Mouse (Mus musculus) kidney, embryonic 15.5 days (tissue): ENCODE measurements around the gene Otx1. TPM values are rescaled to one million over a fixed set of nuclear protein-coding genes. Genes with fewer than 3 reads are reported as not detected.

ENCODE experiments used
- ATAC-seq: fragments of 200-750 bp; cut with Nextera tagmentation; replicated peaks from 2 replicates; pipeline ENCODE4 v1.8.0; 2017; ENCODE audit warnings: moderate TSS enrichment; ENCODE audit not compliant: low FRiP score
- H3K27ac ChIP-seq: fragments of 300-500 bp; sonication (generic); 2 replicates; pipeline ENCODE4 v1.5.1; 2015; ENCODE audit warnings: mild to moderate bottlenecking, inconsistent platforms
- H3K27me3 ChIP-seq: fragments of 300-500 bp; sonication (generic); 2 replicates; pipeline ENCODE4 v1.6.1; 2015; ENCODE audit warnings: inconsistent platforms
- H3K36me3 ChIP-seq: fragments of 300-500 bp; sonication (generic); 2 replicates; pipeline ENCODE4 v1.6.1; 2015; ENCODE audit warnings: inconsistent platforms
- H3K4me1 ChIP-seq: fragments of 300-500 bp; sonication (generic); 2 replicates; pipeline ENCODE4 v1.6.1; 2015; ENCODE audit warnings: inconsistent platforms
- H3K4me2 ChIP-seq: fragments of 300-500 bp; sonication (generic); 2 replicates; pipeline ENCODE4 v1.6.1; 2015; ENCODE audit warnings: moderate library complexity, mild to moderate bottlenecking, inconsistent platforms
- H3K4me3 ChIP-seq: fragments of 300-500 bp; sonication (generic); replicated peaks from 2 replicates; pipeline ENCODE4 v1.5.1; 2015; ENCODE audit warnings: mild to moderate bottlenecking, inconsistent platforms
- H3K9ac ChIP-seq: fragments of 300-500 bp; sonication (generic); 2 replicates; pipeline ENCODE4 v1.6.1; 2015; ENCODE audit warnings: mild to moderate bottlenecking, inconsistent platforms
- H3K9me3 ChIP-seq: fragments of 300-500 bp; sonication (generic); replicated peaks from 2 replicates; pipeline ENCODE4 v1.6.1; 2016; ENCODE audit warnings: inconsistent platforms
- WGBS: fragments of 180-500 bp; shearing (Covaris S2); methylation state at CpG from one replicate; pipeline ENCODE4 v1.1.7; 2015; ENCODE audit warnings: mixed read lengths; 5-methylcytosine and 5-hydroxymethylcytosine counted together
- polyA plus RNA-seq: library from polyadenylated mRNA; unstranded; fragments of >200 nt; fragmentation: Nextera tagmentation; extraction: Ambion mirVana; gene quantifications from 2 replicates; pipeline ENCODE4 v1.2.1, GENCODE M21; 2015

Otx1 gene
- polyA plus RNA-seq, 1 experiment from 2014 or later = 0.14 TPM

- no peak for ATAC-seq
- 66% methylated on average over 3 of the region's 3 CpGs for WGBS
- no peaks in the 10 kb centered on the region for H3K9me3 ChIP-seq
These were observed 29.1 kb downstream of the Otx1 start for GRCm38 (mm10) chr11:21973597-21973996.

GRCm38 (mm10) chr11:21968922-21969321, 33.8 kb downstream of the Otx1 start:
- no peak overlapping the region for H3K9ac ChIP-seq
- H3K4me1 ChIP-seq = no peaks in the 10 kb centered on the region
- H3K27me3 ChIP-seq = no peaks in the 10 kb centered on the region
- H3K4me3 ChIP-seq = no peak overlapping the region
- no peaks in the 10 kb centered on the region for H3K36me3 ChIP-seq
- no peak overlapping the region for H3K4me2 ChIP-seq
- no peaks in the 10 kb centered on the region for H3K9me3 ChIP-seq
- no peak overlapping the region for H3K27ac ChIP-seq
- WGBS = 97% methylated on average over 3 of the region's 3 CpGs
- ATAC-seq = no peak

More at GRCm38 (mm10) chr11:21973597-21973996, 29.1 kb downstream of the Otx1 start:
- Histone ChIP-seq H3K27me3 (no peaks in the 10 kb centered on the region), H3K36me3 (no peaks in the 10 kb centered on the region), H3K4me2 (no peak overlapping the region), H3K27ac (no peak overlapping the region), H3K4me3 (no peak overlapping the region), H3K4me1 (no peaks in the 10 kb centered on the region), H3K9ac (no peak overlapping the region)

- no peak for ATAC-seq
- Histone ChIP-seq H3K4me2 (no peak overlapping the region), H3K27me3 (no peaks in the 10 kb centered on the region), H3K4me1 (no peaks in the 10 kb centered on the region), H3K9me3 (0 out of 2 replicates have a peak, but pooled peaks cover under 1% of the 10 kb centered on the region), H3K4me3 (no peak overlapping the region), H3K36me3 (no peaks in the 10 kb centered on the region), H3K27ac (no peak overlapping the region), H3K9ac (no peak overlapping the region)
- 87% methylated on average over 7 of the region's 7 CpGs for WGBS
These were observed 47.5 kb downstream of the Otx1 start for GRCm38 (mm10) chr11:21955167-21955566.

- no peak for ATAC-seq
- Histone ChIP-seq H3K27ac (no peak overlapping the region), H3K4me3 (no peak overlapping the region), H3K4me2 (no peak overlapping the region), H3K36me3 (no peaks in the 10 kb centered on the region), H3K9ac (no peak overlapping the region), H3K4me1 (no peaks in the 10 kb centered on the region), H3K9me3 (0 out of 2 replicates have a peak, but pooled peaks cover 3% of the 10 kb centered on the region), H3K27me3 (no peaks in the 10 kb centered on the region)
- WGBS = 75% methylated on average over 2 of the region's 2 CpGs
These were observed 51.0 kb downstream of the Otx1 start for GRCm38 (mm10) chr11:21951657-21952237.

GRCm38 (mm10) chr11:21950094-21950493, 52.6 kb downstream of the Otx1 start:
- no peak overlapping the region for H3K4me2 ChIP-seq
- no peak overlapping the region for H3K27ac ChIP-seq
- no peak overlapping the region for H3K9ac ChIP-seq
- H3K36me3 ChIP-seq = no peaks in the 10 kb centered on the region
- no peak for ATAC-seq
- H3K27me3 ChIP-seq = no peaks in the 10 kb centered on the region
- no peak overlapping the region for H3K4me3 ChIP-seq
- H3K4me1 ChIP-seq = no peaks in the 10 kb centered on the region
- 0 out of 2 replicates have a peak, but pooled peaks cover 3% of the 10 kb centered on the region for H3K9me3 ChIP-seq
